Mouse (Mus musculus): ENCODE measurements around the gene Itpripl2. TPM values are rescaled to one million over a fixed set of nuclear protein-coding genes. Genes with fewer than 3 reads are reported as not detected.

Itpripl2 gene
- total RNA-seq, 2 experiments from 2014 or later, result 4.0 to 4.3 TPM

DNA sequence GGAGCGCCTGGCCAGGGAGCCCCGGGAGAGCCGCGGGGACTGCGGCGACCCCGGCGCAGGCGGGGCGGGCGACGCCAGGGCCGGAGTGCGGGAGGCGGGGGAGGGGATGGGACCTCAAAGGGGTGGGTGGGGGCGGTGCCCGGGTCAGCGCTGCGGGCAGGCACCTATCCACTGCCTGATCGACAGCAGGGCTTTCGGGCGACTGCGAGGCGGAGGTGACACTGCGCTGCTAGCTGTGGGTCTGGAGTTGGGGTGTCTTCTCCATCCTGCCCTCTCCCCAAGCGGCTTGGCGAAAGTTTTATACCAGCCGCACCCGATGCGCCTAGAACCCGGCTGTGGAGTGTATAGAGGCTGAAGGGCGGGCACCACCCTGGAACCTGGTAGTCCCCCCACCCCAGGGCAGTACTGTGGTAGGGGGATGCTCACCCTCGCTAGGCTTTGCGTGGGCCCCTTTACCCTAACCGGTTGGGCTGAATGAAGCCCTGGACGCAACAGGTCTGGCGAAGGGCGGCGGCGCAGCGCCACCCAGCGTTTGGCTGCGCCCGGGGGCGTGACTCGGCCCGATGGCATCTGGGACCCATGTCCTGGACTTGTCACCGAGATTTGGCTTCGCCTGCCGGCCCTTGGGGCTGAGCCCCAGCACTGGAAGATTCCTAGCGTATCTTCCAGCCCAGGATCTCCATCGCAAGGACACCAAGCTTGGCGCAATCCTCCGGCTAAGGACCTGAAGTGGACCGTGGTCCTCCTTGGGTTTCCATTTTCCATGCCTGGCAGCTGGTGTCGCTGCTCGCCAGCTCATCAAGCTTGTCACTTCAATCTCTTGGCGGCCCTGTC is 43.4 kb downstream of the Itpripl2 start, which contains the start of gene Syt17:
Syt17 (minus strand) TSS at position 89 of the 834 bp plus-strand sequence.
- peak; percentile 39 to 51 for DNase-seq (ENCODE audit: low spot score in 2 of 2)
- intact Hi-C loops (cut with DNase I), result loop anchor here (2.0 kb wide), 2 partner anchors 70 to 144 kb away; no protein-coding TSS in a partner anchor

DNA sequence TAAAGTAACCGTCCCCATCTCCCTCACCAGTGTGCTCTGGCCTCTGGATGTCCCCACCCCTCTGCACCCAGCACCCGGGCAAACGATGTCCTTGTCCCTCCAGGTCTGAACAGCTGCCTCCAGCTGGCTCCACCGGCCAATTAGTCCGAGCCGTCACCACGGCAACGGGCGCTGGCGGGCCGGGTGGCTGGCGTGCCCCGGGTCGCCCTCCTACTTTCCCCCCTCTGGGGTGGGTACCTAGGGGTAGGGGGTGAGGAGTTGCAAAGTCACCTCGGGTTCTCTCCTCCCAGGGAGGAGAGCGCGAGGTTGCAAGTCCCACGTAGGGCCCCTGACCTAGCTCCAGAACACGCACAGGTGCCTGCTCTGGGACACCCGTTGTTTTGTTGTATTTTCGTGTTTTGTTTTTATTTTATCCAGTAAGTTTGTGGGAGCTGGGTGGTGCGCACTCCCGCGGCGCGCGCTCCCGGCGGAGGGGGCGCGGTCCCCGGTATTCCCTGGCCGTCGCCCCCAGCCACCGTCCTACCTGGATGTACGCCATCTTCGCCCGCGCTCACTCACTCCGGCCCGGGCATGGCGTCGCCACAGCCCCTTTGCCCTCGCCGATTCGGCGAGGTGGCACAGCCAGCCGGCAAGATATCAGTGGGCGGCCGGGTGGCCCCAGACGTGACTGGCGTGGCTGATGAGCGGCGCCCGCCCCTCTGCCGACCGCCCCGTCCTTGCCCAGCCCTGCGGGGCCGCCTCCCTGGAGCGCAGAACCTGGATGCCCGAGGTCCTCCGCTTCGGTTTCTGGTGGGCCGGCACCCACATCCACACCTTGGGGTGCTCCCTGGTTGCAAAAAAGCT is 44.3 kb downstream of the Itpripl2 start:
- intact Hi-C loops (cut with DNase I), result loop anchor here (2.0 kb wide), 2 partner anchors 71 to 143 kb away; no protein-coding TSS in a partner anchor
- peak in 1 of 2 experiments; percentile 15 for DNase-seq (ENCODE audit: low spot score in 2 of 2)

DNA sequence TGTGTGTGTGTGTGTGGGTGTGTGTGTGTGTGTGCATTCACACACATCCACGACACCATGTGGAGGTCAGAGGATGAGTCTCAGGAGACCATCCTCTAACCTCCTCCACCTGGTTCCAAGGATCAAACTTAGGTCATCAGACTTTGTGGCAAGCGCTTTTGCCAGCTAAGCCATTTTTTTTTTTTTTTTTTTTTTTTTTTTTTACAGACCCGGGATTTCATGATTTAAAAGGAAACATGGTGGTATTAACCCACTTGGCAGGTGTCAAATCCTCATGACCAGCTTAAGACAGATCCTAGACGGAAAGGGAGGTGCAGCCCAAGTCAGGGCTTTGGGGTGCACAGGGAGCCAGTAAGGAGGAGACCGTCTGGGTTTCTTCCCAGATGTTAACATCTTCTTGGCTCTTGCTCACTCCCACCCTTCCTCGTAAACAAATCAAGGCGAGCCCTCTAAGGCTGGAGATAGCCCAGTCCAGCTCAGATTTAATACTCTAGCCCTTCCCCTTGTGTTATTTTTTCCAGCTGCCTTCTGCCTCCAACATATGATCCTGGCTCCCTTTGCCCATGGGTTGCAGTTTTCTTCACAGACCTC is 47.8 kb downstream of the Itpripl2 start:
- DNase-seq (ENCODE audit: low spot score in 2 of 2), result no peak
- intact Hi-C loops (cut with DNase I), result no loop called here

DNA sequence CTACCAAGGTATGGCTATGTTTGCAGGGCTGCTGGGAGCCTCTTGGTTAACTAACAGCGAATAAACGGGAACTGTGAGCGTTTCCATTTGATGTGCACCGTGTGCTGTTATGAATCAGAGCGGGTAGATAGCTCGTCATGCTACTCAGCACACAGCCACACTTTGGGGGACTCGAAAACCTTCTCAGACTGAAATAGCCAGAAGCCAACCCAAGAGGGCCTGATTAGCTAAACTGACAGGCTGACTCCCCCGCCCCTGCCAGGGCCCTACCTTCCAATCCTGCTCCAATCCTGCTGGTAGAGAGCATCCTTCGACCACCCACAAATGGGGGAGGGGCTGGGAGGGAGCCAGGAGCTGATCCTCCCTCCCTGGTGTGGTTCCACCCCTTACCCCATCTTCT is 48.4 kb downstream of the Itpripl2 start:
- DNase-seq (ENCODE audit: low spot score in 2 of 2), result peak; percentile 52 to 66
- intact Hi-C loops (cut with DNase I), result no loop called here

DNA sequence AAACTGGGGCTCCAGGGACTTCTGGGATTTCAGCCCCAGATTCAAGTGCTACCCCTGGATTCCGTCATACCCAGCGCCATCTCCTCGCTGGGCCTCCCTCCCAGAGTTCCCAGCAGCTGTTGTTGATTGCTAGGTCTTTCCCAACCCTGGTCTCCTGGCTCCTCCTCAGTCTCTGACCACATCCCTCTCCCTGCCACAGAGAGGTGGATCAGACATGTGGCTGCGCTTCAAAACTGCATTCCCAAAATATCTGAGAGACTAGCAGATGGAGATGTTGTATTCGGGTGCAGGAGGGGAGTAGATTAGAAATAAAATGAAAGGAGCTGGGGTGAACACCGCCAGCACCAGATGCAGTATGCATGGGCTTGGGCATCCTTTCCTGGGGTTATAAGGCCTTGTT is 50.2 kb downstream of the Itpripl2 start:
- DNase-seq (ENCODE audit: low spot score in 2 of 2), result peak; percentile 23 to 34
- intact Hi-C loops (cut with DNase I), result no loop called here

DNA sequence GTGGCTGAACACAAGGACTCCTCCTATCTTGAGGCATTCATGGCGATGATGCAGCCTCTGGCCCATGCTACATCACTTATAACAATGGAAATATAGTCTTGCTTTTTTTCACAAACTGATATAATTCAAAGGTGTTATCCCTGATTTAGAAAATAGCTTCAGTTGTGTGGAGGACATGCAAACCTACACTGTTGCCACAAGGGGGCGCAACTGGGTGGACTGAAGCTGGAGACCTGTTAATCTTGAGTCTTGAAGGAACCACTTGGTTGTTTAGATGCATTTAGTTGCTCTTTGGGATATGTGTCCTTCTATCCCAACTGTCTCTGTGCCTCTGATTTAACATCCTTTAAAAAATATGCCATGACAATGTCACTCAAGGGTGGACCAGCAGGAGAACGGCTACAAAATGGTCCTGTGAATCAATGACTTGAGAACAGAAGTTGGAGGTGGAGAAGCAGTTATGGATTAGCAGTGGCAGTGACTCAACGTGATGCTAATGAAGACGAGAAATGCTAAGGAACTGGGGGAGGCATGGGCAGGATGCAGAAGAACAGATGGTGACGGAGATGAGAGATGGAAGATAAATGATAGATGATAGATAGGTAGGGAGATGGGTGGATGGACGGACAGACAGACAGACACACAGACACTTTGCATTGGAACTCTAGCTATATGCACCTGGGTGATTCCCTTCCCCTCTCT is 54.5 kb downstream of the Itpripl2 start:
- DNase-seq (ENCODE audit: low spot score in 2 of 2), result no peak
- intact Hi-C loops (cut with DNase I), result no loop called here

Other genes starting within 250 kb of the Itpripl2 start
- 10 to 100 TPM; 61.1 to 67.2 TPM for gene Smg1, start 248.3 kb downstream of the Itpripl2 start, total RNA-seq (2021)
- gene Syt17, start 43.8 kb downstream of the Itpripl2 start, total RNA-seq (2021), result 10 to 100 TPM; 61.8 to 68.6 TPM
- 10 to 100 TPM; 38.6 to 39.4 TPM for gene Coq7, start 41.4 kb upstream of the Itpripl2 start, total RNA-seq (2021)
- gene Tmc7, start 92.8 kb upstream of the Itpripl2 start, total RNA-seq (2021), result 10 to 100 TPM; 18.2 to 22.1 TPM
- under 1 TPM; 0.35 to 0.38 TPM for gene Tmc5, start 105.3 kb upstream of the Itpripl2 start, total RNA-seq (2021)
- 100 to 1,000 TPM; 325 to 333 TPM for gene Gde1, start 213.8 kb upstream of the Itpripl2 start, total RNA-seq (2021)
- 10 to 100 TPM; 37.4 to 38.6 TPM for gene Ccp110, start 220.6 kb upstream of the Itpripl2 start, total RNA-seq (2021)
- 10 to 100 TPM; 58.2 to 61.4 TPM for gene Vps35l, start 248.3 kb upstream of the Itpripl2 start, total RNA-seq (2021)

Data from left cerebral cortex, postnatal 14 days (tissue).